Mouse (Mus musculus) 3134 (cell line): Measurements from ENCODE around the gene Ttc13.

Source experiments
- DNase-seq: peaks from one replicate; pipeline ENCODE4 v3.0.0-alpha.2; 2011; ENCODE audit warnings: low spot score; ENCODE audit not compliant: insufficient read length; ENCODE audit errors: extremely low read depth

The Ttc13 gene

DNA sequence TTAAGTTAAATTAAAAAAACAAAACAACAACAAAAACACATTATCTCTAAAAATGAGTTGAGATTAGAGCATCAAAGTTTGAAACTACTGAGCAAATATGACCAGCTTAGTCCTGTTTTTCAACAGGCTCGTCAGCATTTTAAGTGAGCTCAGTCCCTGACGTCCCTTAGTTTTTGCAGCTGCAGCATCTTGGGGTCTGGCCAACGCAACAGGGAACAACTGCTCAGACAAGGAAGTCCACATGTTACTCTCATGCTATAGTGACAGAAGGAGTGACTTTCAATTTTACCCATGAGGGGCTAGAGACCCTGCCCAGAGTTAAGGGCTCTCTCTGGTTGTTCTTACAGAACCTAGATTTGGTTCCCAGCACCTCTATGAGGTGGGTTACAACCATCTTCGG is 17.4 kb downstream of the Ttc13 start:
- no peak for DNase-seq

DNA sequence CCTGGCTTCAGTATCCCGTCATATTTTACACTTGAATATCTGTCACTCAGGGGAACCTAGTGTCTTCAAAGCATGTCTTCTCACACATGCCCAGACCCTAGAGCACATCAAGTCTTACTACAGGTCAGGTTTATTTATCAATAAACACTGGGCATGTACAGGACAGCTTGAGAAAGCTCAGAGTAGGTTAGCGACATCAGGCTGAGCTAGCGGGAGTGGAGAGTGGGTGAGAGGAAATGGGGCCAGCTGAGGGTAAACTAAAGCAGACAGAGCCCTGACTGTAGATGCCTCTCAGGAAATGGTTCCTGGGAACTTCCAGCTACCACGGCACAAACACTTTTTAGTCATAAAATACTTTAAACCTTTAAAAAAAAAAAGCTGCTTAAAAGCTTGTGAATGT is 18.3 kb downstream of the Ttc13 start:
- no peak for DNase-seq

DNA sequence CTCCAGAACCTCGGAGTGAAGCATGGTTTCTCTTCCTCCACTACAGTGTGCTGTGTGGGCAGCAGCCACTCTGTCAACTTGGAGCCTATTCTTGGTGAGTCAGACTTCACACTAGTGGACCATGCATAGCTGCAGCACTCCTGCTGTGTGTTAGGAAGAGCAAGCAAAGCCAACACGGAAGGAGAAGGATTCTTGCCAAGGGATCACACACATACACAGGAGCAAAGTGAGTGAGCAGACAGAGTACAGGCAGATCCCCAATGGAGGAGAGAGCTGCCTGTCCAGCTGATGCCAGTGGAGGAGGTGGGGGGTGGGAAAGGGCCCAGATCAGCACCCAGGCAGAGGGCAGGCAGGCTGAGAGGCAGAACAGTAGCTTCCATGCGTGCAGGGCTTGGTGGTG is 19.6 kb downstream of the Ttc13 start:
- no peak for DNase-seq

DNA sequence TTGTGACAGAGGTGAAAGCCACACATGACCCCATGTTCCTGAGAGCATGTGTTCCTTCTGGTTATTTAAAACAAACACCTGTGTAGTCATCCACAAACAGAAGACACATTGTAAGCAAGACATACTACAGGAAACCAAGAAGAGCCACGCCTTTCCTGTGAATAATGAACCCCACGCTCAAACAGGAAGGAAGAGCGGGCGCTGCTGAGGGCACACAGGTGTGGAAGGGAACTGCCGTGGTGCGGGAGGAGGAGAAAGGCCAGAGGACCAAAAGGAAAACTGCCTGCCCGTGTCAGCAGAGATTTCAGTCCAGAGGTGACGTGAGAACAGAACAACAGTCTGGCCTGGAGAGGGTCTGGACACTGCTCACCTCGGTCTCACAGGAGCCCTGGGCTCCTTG is 20.8 kb downstream of the Ttc13 start:
- DNase-seq, result no peak

DNA sequence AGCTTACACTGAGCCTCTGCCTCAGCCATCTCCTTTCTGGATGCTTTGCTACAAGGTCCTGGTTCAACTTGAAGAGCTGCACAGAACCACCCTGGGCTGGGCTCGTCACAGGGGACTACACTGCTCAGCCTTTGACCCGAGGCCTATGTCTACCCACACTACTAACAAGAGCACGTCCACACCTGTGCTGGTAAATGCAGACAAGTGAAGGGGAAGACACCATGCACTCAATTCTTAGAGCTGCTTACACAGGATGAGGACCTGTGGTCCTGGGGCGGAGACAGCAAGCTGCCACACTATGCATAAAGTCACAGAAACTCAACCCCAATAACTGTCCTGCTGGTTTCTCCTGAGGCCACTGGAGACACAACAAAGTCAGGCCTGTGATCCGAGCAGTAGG is 21.5 kb downstream of the Ttc13 start:
- no peak for DNase-seq

DNA sequence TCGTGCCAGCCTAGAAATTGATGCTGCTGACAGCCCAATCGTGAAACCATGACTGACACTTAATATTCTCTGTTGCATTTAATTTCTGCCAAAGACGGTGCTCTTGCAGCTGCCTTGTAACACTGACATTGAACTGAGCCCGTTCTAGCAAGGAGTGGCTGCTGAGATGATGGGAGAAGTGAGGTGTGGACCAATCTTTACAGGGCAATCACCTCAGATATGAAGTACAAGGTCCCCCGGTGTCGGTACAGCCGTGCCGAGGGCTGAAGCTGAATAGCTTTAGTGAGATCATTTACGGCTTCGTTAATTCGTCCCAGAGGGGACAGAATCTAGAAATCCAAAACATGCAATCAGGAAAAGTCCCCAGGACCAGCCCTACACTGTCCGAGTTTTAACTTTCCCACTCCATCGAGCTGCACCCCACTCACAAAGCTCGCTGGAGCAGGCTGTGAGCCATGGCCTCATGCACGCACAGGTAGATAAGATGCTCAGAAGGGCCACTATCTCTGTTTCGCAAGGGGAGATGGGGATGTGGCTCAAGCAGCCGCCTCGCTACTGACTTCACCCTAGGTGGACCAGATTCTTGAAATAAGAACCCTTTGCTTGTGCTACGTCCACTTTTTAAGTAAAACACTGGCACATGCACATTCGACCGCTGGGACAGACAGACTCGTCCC is 26.2 kb downstream of the Ttc13 start:
- no peak for DNase-seq

DNA sequence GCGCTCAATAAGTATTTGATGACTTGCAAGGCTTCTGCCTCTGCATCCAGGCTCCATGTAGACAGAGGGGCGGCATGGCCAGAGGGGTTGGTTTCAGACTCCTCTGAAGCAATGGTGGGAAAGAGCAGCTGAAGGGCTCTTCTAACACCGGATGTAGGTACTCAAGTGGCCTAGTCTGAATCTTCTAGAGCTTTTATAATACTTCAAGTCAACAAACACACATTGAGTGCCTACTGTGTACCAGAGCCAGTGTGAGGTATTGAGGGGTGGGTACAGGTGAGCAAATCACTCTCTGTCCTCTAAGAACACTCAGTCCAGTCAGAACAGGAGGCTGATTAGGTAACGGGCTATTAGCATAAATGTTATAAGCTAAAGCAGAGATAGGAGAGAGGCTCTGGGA is 30.1 kb downstream of the Ttc13 start:
- DNase-seq, result no peak

DNA sequence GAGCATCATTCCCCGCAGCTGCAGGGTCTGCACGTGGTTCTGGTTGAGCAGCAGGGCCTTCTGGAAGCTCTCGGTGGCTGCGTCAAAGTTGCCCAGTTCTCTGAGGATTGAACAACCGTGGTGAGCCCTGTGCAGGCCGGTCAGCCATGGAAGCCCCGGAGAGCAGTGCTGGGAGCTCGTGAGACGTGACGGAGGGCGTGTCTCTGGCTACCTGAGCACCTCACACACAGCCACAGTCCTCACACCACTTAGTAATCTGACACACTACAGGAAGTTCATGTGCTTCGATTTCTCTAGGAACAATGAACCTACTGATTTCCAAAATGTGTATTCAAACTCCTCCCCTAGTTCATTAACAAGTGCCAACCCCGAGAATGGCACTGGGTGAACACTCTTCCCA is 32.9 kb downstream of the Ttc13 start:
- no peak for DNase-seq

DNA sequence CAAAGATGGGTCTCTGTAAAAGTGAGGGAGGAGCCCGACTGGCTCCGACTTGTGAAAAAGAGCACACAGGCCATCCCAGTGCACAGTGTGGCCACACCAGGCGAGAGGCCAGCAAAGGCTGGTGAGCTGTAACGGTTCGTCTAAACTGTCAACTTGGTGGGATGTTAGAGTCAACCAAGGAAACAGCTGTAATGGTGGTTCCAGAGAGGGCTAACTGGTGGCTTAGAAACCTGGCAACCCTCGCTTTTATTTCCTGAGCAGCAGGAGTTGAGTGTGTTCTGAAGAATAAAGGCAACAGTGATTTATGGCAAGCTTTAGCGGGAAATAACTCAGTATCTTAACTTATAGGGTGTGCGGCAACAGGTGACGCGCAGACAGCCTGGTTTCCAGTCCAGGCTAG is 39.6 kb downstream of the Ttc13 start:
- no peak for DNase-seq

DNA sequence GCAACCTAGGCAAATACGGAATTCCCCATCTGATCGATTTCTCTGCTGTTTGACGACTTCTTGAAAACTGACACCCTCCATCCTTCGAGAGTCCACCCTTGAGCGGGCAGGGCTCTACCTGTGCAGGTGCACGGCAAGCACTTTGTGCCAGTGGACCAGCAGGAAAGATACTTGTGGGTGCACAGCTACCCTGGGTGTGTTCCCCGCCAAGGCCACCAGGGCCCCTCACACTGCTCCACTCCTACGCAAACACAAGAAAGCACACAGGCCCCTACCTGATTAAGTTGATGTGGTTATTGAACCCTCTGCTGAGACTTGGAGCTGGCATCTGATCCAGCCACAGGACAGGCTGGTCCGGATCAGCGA is 40.0 kb downstream of the Ttc13 start:
- no peak for DNase-seq

DNA sequence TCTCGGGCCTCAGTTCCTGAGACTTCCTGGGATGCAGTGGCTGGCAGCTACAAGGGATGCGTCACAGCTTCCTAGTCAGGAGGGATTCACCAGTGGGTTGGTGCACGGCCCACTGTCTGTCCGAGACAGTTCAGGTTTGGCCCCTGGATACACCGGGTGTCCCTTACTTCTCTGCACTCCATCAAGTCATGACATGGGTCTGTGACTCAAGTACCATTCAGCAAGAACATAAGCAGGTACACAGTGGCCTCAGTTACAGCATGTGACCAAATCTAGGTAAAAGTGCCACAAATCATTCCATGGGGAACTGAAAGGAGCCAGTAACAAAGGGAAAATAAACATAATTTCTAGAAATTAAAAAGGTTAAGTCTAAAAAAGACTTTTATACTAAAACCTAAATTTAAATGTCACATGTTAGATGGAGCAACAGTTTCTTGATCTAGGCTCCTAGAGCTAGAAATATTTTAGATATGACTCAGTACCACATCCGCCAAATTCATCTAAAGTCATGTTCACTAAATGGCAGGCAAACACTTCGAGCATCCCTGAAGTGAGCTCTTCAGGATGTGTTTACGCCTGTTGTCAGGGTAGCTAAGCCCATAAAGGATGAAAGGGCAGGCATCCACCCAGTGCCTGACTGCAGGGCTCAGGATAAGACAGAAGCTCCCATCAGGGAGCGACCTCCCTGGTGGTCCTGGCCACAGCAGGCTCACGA is 40.5 kb downstream of the Ttc13 start:
- no peak for DNase-seq

DNA sequence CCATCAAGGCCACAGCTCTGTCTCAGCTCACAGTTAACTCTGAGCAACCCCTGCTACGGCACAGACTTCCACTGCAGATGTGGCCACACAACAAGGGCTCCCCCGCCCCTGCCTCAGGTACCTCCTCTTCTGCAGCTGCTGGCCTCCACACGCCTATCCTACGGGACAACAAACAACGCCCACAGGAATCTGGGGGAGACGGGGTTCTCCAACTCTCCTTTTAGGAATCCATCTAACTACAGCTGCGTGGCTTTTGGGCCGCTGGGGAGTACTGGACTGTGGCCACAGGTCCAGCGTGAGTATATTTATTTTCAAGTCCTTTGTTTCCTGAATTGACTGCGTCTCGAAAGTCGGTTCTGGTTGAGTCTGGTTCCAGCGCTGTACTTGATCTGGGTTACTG is 43.5 kb downstream of the Ttc13 start:
- DNase-seq, result no peak

DNA sequence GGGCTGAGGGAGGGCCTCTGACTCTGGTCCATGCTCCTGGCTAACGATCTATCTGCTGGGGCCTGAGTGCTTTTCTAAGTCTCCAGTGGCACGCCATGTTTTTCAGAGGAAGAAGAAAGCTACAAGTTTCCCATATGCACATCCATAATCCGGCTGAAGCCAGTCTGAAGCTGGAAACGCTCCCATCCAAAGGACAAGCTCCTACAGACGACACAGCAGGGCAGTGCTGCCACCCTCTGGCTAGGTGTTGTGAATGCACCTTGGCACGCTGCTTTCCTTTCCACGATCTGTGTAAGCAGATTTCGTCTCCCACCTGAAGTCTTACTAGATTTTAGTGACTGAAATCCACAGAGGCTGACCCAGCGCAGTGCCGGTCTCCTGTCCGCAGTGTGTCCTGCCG is 44.3 kb downstream of the Ttc13 start:
- peak; percentile 63 for DNase-seq

DNA sequence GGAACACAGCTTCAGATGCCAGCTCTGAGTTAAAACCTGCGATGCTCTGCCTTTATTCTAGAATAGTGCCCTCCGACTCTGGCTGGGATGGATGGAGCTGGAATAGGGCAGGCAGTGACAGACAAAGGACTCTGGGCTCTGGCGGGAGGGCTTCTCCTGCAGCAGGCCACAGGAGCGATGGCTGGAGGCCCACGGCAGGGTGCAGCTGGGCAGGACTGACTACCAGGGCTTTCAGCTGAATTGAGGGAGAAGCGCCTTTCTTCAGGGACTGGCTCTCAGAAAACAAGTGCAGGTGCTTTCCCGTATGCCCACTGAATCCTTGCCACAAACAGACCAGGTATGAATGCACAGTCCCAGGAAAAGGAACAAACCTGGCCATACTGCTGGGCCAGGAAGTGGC is 44.7 kb downstream of the Ttc13 start:
- DNase-seq, result no peak

DNA sequence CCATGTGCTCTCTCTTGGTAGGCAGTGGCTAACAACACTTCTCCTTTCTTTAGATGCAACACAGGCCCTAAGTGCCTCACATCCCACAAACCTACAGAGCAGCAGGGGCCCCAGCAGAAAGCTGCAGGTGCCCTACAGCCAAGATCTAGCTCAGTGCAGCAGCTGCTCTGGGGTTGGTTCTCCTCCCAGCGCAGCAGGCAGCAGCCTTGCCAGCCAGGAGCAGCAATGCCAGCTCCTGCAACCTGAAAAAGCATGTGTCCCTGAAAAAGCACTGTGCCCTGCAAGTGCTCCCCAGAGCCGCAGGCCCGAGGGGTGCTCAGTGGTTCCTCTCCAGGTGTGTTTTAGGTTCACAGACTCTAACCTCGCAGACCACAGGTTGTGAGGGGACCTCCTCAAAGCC is 45.1 kb downstream of the Ttc13 start:
- no peak for DNase-seq

DNA sequence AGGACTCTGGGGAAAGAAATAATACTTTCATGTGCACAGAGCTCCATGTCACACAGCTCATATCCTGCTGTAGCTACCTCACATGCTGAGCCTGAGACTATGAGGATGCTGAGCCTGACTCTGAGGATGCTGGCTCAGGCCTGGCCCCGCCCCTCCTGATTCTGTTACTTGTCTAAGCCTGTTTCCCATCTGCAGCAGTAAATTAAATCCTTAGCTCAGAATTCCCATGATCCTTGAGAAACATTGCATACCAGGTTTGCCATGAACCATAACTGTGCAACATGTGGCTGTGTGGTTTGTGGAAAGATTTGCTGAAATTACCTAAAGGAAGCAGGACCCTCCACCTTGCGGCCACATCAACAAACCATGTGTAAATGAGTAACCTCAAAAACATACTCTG is 49.4 kb downstream of the Ttc13 start:
- DNase-seq, result no peak

DNA sequence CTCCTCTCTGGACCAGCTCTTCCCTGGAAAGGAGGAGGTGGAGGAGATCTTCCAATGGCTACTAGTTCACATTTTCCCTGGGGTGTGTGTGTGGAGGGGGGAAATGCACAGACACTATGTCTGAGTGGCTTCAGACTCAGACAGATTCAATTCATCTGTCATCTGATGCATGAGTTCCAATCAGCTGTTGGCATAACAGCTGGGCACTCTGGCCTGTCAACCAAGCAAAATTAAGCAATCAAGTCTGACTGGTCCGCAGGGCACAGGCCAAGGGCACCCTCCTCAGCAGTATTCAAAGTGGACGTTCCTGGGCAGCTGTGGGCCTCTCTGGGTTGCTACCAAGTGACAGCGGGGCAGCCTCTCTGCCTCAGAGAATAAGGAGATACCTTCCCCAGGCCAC is 53.0 kb downstream of the Ttc13 start:
- DNase-seq, result no peak

DNA sequence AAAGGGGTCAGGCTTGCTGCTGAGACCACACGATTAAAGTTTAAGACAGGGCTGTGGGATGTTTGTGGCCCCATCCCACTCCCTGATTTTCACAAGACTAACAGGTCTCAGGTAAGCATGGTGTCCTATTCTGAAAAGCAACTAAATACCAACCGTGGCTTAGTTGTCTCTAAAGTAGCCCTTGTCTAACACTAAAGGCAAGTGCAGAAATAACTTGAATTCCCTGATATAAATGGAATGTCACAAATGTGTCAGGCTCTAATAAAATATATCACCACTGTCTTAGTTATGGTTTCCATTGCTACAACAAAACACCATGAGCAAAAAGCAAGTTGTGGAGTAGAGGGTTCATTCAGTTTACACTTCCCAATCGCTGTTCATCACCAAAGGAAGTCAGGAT is 57.4 kb downstream of the Ttc13 start:
- DNase-seq, result no peak

DNA sequence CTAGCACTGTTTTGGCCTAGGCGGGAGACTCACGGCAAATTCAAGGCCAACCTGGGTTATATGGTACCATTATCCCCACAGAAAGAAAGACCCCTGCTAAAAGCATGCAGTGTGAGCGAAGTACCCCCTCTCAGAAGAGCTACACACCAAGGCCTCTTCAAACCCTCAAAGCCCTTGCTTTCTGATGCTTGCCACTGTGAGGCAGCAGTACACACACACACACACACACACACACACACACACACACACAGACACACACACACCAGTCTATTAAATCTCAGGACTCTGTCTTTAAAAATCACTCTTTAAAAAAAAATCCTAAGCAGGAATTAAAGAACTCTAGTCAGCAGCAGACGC is 57.9 kb downstream of the Ttc13 start:
- DNase-seq, result no peak

DNA sequence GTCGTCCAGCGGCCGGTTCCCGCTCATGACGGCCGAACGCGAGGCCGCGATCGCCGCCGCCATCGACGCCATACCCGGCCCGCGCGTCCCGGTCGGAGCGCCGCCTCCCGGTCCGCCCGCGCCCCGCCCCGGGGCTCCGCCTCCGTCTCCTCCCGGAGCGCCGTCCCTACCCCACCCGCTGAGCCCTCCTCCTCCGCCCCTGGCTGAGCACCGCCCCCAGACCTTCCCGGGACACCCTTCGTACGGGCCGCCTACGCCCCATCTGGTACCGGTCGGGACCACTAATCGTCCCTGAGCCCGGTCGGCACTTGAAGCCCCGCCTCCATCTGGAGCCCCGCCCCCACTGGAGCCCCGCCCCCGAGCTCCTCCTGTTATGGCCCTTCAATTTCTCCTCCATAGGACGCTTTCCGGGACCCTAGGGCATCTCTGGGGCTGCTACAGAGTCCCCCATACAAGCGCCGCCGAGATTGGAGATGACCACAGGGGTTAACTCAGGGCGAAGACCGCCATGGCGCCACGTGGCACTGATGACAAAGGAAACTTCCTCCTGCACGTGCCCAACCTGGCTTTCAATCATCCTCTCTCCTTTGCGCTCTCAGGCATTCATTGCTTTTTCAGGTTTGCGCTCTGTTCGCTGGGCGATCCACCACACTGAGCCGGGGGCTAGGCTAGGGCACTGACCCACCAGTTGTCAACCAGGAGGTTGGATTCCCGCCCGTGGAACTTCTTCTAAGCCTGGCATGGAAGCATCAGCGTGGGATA is 58.5 kb downstream of the Ttc13 start, which contains the start of gene 2310022B05Rik:
Gene 2310022B05Rik, minus strand, starts transcription at position 258 of the 762 bp plus-strand sequence.
- peak; percentile 89 for DNase-seq

DNA sequence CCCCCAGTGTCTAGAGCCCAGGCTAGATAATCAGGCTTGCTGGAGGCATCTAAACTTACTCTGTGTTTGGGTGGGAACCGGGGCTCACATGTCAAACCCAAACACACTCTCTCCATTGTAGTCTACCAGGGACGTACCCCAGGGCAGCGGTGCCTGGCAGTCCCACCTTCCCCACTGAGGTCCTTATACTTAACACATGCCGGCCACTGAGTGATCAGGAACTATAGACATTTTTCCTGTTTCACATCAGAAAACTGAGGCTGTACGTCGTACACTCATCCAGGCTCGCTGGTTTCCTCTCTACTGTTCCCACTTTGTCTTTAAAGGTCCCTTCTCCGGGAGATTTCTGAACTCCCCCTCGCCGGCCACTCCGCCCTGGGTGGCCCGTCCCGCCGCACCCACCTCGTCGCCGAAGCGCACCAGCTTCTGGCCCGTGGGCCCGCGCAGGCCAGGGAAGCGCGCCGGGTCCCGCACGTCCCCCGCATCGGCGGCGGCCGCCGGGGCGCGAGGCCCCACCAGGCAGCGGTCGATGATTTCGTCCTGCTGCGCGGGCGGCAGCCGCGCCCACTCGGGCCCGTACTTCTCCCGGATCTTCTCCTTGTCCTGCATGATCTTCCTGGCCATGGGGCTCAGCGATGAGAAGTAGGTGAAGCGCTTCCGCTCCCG is 59.2 kb downstream of the Ttc13 start:
- no peak for DNase-seq
